Mouse (Mus musculus): Measurements from ENCODE around the gene Numb. TPM values are rescaled to one million over a fixed set of nuclear protein-coding genes. Genes with fewer than 3 reads are reported as not detected.
A peak's percentile ranks its signal among the peaks of the same experiment; 100 is the strongest.

Gene Numb
- total RNA-seq, 2 experiments from 2014 or later, result 44.4 to 51.7 TPM

DNA sequence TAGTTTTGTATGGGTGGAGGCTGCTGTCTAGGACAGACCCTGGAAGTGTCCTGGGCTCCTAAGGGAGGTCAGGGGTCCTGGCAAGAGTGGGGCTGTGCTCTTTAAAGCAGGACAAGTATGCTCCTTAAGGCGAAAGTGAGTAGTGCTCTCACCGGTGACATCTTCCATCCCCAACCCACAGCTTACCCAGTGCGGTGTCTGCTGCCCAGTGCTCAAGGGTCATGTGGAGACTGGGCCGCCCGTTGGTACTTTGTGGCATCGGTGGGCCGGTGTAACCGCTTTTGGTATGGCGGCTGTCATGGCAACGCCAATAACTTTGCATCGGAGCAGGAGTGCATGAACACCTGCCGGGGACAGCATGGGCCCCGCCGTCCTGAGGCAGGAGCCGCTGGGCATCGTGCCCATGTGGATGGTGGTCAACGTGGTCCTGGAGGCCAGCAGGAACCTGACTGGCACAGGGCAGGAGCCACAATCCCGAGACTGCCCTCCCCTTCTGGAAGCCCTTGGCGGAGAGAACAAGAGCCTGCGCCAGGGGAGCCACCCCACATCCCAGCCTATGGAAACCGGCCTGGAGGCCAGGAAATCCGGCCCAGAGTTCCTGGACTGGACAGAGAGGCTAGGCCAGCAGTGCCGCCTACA lies 140.0 kb downstream of the Numb start:
- DNase-seq, result no peak

DNA sequence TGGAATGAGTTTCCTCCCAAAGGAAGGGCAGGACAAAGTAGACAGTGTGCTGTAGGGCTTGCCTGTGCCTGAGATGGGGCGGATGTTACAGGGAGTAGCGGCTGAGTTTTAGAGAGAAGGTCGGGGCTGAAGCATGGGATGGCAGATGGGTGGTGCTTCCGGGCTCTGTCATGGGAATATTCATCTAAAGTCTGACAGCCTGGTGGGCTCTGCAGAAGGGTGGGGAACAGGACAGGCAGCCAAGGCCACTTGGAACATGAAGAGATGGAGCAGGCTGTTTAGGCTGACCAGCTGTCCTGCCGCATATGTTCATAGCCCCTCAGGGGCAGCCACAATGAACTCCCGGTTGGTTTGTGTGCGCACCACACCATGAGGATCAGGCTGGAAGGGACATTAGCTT lies 140.5 kb downstream of the Numb start:
- no peak for DNase-seq

DNA sequence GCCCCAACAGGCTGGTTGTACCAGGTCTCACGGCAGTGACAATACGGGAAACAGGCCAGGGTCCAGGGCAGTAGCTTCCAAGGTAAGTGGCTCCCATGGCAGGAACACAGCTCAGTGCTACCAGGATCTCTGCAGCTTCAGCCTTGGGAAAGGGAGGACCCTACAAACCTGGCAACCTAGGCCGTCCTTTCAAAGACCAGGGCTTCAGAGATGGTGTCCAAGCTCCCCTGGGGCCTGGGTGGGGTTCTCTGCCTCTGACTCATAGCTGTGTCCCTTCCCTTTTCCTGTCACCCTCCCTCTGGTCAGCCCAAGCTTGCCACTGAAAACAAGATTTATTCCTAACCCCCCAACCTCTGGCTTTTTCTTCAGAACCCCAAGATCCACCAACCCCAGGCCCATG lies 141.6 kb downstream of the Numb start:
- no peak for DNase-seq

DNA sequence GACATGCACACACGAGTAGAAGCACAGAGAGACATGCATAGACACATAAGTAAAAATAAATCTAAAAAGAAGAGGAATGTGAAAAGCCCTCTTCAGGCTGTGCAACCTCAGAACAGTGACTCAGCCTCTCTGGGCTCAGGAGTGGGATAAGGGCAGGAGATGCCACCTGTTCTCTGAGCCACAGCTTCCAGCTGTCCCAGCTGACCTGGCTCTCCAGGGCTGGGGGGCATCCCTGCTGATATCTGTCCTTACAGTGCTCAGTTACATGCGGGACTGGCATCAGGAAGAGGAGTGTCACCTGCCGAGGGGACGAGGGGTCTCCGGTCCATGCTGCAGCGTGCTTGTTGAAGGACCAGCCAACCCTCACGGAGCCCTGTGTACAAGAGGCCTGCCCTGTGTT lies 145.0 kb downstream of the Numb start:
- DNase-seq, result no peak

DNA sequence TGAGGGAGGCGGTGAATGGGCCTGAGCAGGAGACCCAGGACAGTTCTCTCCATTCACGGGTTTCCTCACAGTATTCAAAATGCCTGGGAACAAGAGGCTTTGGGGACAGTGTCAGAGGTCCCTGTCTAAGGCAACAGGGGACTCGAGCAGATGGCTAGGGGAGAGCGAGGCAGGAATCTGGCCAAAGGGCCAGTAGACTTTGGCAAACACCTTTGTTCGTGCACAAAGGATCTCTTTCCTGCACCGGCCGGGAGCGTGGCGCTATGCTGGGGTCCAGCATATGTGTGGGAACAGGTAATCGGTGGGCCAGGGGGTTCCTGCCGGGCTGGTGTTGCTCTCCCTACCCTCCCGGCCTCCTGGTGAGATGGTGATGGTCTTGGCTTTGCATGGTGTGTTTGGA lies 146.1 kb downstream of the Numb start:
- DNase-seq, result no peak

DNA sequence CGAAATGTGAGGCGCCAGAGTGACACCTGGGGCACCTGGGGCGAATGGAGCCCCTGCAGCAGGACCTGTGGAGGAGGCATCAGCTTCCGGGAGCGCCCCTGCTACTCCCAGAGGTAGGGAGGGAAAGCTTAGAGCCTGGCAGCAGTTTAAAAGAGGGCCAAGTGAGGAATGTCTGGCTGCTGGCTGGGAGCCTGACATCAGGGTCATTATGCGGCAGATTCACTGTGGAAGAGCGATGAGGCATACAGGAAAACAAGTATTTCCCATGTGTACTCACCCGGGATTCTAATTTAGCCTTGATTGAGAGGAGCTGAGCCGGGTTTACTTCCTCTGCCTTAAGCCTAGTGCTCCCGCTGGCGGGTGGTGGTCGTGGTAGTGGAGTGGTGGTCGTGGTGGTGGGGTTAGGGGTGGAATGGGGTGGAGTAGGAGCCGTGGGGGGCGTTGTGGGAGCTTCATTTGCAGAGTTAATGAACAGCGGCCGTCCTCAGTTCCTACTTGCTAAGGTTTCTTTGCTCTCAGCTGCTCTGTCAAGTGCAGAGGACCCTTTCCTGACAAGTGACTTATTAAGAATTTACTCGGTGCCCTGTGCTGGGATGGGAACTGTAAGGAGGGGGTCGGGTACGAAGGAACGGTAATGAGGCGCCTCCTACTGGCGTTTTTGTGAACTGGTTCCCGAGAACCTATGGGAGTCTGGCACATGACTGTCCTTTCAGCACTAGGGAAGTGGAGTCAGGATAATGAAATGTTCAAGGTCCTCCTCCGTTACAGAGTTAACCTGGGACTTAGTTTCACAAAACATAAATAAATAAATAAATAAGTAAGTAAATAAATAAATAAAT lies 151.1 kb downstream of the Numb start:
- peak; percentile 86 for DNase-seq

DNA sequence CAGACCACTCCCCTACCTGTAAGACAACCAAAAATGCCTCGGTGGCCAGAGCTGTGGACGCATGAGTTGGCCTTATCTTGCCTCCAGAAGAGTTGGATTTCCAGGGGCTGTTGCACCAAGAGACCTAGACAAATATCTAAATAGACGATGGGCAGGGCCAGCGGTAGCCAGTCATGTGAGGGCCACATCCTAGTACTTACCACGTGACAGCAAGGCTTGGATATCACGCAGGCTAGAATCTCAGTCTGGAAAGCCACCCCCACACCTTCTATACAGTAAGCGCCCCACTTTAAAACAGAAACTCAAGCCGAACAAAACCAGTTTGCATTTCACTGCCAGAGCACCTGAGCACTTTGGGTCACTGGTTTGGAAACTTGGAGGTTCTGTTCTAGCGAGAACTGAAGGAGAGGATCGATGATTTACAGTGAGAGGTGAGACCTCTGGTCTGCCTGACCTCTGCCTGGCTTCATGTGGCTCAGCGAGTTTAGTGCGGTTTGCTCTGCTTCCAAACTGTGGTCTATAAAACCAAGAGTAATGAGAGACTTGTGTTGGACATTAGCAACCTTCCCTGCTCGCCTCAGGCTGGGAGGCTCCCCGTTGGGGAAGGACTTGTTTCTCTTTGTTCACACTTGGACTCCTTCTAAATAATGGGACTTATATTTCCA lies 153.4 kb downstream of the Numb start:
- DNase-seq, result no peak

DNA sequence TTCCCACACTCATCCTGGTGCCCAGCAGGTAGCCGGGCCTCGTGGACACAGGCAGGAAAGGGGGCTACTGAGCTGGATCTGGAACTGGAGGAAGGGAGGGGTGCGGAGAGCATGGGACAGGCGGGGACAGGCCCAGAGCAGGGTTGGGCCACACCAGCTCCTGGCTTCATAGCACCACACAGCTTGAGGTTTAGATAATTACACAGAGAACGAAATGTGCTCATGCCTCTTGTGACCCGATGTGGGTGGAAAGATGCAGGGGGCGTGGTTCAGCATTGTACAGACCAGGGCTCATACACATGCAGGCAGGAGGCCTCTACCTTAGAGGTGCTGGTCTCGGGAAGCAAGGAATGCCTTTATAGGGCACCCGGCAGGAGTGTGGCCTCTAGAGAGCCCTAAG lies 153.9 kb downstream of the Numb start:
- DNase-seq, result no peak

DNA sequence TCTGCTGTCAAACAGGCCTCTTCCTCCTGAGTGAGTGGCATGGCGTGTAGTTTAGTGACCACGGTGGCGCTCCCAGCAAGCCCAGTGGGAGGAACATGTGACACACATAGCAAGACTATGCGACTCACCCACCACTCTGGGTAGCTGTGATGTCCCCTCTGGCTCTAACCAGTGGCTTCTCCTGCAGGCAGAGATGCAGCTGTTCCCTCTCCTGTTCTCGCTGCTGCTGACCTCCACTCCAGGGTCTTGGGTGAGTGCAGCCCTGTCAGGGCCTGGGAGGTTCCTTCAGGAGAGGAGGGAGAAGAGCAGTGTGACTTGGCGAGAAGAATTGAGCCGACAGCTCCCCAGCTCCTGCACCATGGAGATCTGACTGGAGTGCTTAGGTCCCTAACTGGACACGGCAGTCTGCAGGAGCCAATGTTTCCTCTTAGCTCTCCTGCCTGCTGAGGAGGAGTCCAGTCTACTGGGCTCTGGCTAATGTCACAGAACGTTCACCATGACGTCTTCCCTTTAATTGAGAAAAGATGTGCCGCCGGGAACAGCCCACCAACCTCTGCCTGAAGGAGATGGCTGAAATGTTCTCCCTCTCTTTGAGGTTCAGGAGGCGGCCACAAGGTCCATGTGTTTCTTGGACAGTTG lies 155.7 kb downstream of the Numb start:
- no peak for DNase-seq

DNA sequence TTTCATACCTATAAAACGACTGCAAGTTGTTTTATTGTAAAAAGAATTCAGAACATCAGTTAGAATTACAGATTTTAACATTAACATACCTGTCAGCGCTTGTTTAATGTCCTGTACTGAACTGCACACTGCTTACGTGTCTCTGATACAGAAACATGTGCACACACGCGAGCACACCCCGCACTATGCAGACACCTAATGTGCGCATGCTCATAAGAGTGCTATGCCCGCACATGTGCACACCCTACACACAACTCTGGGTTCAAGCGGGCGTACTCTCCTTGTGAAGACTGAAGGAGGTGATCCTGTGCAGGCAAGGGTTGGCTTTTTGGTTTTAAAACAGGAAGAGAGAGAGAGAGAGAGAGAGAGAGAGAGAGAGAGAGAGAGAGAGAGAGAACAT lies 157.2 kb downstream of the Numb start:
- no peak for DNase-seq

DNA sequence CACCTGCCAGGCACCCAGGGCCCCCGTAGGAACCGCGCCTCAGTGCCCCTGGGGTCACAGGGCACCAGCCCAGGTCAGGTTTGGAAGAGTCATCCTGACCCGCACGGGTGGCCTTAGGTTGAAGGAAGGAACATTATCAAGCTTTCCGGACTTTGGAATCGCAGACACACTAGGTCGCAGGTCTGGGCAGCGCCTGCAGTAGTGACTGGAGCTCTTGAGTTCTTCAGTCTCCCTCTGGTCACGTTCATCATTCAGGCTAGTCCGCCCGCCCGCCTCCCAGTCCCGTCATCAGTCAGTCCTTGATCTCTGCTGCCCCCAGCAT lies 157.7 kb downstream of the Numb start:
- DNase-seq, result no peak

DNA sequence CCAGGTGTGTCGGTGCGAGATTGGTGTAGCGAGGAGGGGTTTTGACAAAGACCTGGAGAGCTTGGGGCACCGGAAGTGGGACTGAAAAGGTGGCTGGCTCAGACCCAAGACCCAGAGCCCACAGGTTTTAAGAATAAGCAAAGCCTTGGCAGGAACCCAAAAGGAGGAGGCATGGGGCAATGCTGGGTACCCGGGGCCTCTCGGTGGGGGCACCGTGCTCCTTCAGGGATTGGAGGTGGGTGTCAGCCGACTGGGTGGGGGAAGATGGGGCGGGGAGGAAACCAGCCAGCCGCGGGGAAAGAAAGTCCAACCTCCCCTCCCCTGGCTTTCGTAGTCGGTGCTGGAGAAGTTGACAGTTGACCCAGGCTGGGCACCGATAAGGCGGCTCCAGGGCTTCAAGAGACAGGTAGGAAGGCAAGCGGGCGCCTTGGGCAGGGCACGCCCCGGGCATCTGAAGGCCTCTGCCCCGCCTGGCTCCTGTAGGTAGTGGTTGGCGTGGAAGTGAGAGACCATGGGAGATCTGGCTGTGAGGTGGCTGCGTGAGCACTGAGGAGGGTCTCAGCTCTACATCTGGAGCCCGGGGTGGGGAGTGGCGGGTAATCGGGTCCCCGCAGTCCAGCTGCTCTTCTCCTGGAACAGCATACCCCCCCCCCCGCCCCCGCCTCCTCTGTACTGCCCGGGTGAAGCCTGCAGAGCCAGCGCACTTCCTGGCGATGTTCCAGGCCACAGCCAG lies 158.3 kb downstream of the Numb start, which contains the start of gene Papln:
Gene Papln, plus strand, starts transcription at position 324 of the 733 bp plus-strand sequence.
- DNase-seq, result peak; percentile 49

DNA sequence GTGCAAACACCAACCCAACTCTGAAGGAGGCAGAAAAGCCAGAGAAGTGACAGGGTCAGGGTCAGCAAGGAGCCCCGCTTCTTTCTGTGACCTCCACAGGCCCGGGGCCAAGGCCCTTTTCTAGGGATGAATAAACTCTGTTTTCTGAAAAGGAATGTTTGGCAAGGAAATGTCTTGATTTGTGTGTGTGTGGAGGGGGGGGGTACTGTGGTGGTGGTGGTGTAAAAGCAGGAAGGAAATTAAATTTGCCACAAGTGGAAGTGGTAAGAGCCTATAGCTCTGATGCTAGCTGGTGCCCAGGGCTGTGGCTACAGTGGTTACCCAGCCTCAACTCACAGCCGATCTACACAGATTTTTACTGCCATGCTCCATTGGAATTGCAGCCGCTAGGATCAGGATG lies 159.0 kb downstream of the Numb start:
- DNase-seq, result peak; percentile 35

DNA sequence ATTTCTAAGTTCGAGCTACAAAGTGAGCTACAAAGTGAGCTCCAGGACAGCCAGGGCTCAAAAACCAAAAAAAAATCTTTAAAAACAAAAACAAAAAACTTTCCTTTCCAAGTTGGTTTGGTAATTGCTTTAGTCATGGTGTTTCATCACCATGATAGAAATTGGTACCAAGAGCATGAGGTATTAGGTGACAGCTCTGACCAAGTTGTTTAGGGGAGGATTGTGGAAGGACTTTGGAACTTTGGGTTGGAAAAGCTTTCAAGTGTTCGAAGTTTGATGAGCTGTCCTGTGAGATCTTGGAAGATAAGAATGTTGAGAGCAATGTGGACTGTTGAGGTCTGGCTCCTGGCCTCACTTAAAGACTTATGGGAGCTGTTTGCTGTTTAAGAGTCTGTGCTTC lies 161.5 kb downstream of the Numb start:
- DNase-seq, result no peak

DNA sequence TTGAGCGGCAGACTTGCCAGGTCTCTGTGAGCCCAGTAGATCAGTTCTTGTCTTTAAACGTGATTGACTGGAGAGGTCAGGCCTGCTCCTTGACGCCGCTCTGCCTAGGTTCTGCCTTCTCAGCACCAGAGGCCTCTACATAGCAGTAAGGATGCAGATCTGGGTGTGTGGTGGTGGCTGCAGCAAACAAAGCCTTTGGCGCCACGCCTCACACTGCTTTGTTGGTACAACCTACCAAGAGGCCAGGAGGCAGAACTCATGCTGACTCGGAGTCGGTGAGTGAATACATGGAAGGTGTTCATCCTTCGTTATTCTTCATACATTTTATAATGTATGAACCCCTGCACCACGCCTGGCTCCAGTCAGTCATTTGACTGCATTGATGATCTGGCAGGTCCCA lies 163.0 kb downstream of the Numb start:
- DNase-seq, result no peak

DNA sequence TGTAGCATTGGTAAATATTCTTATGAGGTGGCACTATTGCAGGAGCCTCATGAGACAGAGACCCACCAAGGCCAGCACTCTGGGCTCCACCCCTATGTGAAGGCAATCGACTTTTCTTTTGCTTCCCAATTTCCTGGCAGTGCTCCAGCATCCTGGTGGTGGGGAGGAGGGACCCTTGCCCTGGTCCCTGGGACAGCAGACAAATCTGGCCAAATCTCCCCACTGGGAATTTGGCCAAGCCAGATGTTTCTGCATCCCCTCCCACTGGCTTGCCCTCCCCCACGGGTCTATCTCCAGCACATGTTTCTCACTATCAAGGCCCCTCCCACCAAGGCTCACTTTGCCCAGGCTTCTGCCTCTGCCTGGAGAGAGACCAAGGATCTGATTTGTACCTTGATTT lies 169.2 kb downstream of the Numb start:
- DNase-seq, result peak; percentile 26

DNA sequence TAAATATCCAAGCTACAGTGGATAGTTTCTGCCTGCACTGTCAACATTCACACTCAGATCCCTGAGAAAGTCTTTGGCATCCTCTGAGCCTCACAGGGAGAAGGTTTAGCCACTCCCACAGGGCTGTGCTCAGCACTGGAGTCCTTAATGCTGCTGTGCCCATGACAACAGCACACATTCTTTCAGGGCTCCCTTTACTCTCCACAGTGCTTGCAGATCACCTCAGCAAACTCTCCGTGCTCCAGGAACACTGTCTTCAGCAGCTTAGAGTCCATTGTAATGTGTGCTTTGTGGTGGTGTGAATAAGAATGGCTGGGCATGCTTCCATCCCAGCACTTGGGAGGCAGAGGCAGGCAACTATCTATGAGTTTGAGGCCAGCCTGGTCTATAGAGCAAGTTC lies 172.5 kb downstream of the Numb start:
- DNase-seq, result no peak

Other genes starting within 250 kb of the Numb start
- gene Psen1, start 233.8 kb downstream of the Numb start, total RNA-seq (2021), result 10 to 100 TPM; 47.5 to 53.9 TPM
- 1 to 10 TPM; 7.1 to 9.1 TPM for gene Papln, start 158.3 kb downstream of the Numb start, total RNA-seq (2021)
- 10 to 100 TPM; 12.1 to 17.8 TPM for gene Riox1, start 28.7 kb upstream of the Numb start, total RNA-seq (2021)
- gene Heatr4, start 62.9 kb upstream of the Numb start, total RNA-seq (2021), result not detected
- gene Acot2, start 65.9 kb upstream of the Numb start, total RNA-seq (2021), result 10 to 100 TPM; 52.7 to 57.5 TPM
- gene Acot1, start 87.6 kb upstream of the Numb start, total RNA-seq (2021), result 10 to 100 TPM; 19.9 to 20.0 TPM
- 1 to 10 TPM; 6.2 to 7.8 TPM for gene Acot4, start 116.4 kb upstream of the Numb start, total RNA-seq (2021)
- not detected for gene Gm49366, start 117.0 kb upstream of the Numb start, total RNA-seq (2021)
- gene Acot3, start 130.2 kb upstream of the Numb start, total RNA-seq (2021), result 1 to 10 TPM; 2.5 to 3.4 TPM
- under 1 TPM; 0.27 to 0.84 TPM for gene Acot5, start 147.4 kb upstream of the Numb start, total RNA-seq (2021)
- 1 to 10 TPM; 4.8 to 5.3 TPM for gene Acot6, start 178.7 kb upstream of the Numb start, total RNA-seq (2021)
- 10 to 100 TPM; 13.1 to 13.2 TPM for gene Dnal1, start 192.4 kb upstream of the Numb start, total RNA-seq (2021)
- gene Pnma1, start 226.6 kb upstream of the Numb start, total RNA-seq (2021), result under 1 TPM; 0.30 to 0.61 TPM